Mouse (Mus musculus) naive thymus-derived CD4-positive, alpha-beta T cell, adult 5 months (primary cell): ENCODE data around the gene Gpr161. TPM values are rescaled to one million over a fixed set of nuclear protein-coding genes. Genes with fewer than 3 reads are reported as not detected.

ENCODE experiments used
- polyA plus RNA-seq: library from polyadenylated mRNA; unstranded; fragments of 100-300 nt; shearing (Covaris generic); gene quantifications from one replicate; pipeline ENCODE4 v1.2.1, GENCODE M21; 2017

Gene Gpr161
- polyA plus RNA-seq = 0.26 TPM

DNA sequence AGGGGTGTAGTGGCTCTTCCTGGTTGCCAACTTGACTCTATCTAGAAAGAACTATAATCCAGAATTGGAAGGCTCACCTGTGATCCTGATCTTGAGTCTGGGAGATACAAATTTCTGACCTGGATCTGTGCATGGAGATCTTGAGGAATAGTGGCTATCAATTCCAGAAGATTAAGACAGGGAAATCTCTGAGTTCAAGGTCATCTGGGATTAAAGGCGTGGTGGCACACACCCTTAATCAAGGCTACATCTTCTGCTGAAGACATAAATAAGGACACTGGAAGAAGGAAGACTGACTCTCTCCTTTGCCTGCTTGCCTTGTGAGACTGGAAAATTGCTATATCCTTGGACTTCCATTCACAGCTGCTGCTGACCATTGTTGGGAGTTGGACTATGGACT lies at the start of gene Gpr161:
Gene Gpr161 (plus strand): TSS at position 301 of the 400 bp plus-strand sequence.

Other genes starting within 250 kb of the Gpr161 start
- gene Tbx19, start 135.0 kb upstream of the Gpr161 start, polyA plus RNA-seq = not detected
- 56.4 TPM for gene Sft2d2, start 101.4 kb upstream of the Gpr161 start, polyA plus RNA-seq
- 187 TPM for gene Tiprl, start 58.8 kb upstream of the Gpr161 start, polyA plus RNA-seq
- 17.9 TPM for gene Dcaf6, start 164.7 kb downstream of the Gpr161 start, polyA plus RNA-seq
- 99.7 TPM for gene Mpc2, start 164.8 kb downstream of the Gpr161 start, polyA plus RNA-seq
- not detected for gene Adcy10, start 189.4 kb downstream of the Gpr161 start, polyA plus RNA-seq